Mouse (Mus musculus): ENCODE results near the gene Pip5k1b.
"Not testable (repeated sequence)": the region's sequence is repeated elsewhere in the genome, so short reads cannot be mapped to it uniquely, and the experiment has no call there.

Gene Pip5k1b

GRCm38 (mm10) chr19:24555466-24555903 lies at the start of gene Pip5k1b:
TSS of gene Pip5k1b (minus strand) at chr19:24555872.
- DNase-seq = no peak

GRCm38 (mm10) chr19:24604105-24604504 lies 48.4 kb upstream of the Pip5k1b start:
- DNase-seq = no peak

DNA sequence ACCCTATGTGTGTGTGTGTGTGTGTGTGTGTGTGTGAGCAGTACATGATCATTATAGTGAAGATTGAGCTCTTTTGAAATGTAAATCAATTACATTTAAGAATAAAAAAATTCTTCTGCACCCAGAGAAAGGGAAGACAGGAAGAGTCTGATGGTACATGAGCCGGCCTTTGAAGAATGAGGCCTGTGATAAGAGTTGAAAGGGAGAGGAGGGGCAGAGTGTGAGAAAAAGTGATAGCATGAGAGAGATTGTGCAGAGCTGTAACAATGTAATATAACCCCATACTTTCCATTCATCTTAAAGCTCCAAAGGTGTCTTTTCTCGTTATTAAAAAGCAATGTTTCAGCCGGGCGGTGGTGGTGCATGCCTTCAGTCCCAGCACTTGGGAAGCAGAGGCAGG lies 47.8 kb upstream of the Pip5k1b start:
- no peak for DNase-seq

DNA sequence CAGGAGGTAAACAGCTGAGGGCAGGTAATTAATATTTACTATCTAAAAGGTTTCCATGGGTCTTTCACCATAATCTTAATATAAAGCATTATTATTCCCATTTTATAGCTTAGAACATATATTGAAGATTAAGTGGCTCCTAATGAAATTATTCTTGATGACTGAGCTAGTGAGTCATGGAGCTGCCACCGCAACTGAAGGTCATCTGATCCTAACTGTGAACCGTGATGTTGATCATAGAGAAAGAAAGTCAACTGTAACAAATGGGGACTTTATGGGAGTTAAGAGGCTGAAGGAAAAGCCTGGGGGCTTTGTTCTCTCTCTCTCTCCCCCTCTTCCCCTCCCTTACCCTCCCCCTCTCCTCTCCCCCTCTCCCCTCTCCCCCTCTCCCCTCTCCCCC lies 31.1 kb upstream of the Pip5k1b start:
- DNase-seq = no peak

- no peak for DNase-seq
Observed at GRCm38 (mm10) chr19:24585171-24585570, 29.5 kb upstream of the Pip5k1b start.

- DNase-seq = peak; percentile 54
Observed at GRCm38 (mm10) chr19:24583956-24584355, 28.3 kb upstream of the Pip5k1b start.

DNA sequence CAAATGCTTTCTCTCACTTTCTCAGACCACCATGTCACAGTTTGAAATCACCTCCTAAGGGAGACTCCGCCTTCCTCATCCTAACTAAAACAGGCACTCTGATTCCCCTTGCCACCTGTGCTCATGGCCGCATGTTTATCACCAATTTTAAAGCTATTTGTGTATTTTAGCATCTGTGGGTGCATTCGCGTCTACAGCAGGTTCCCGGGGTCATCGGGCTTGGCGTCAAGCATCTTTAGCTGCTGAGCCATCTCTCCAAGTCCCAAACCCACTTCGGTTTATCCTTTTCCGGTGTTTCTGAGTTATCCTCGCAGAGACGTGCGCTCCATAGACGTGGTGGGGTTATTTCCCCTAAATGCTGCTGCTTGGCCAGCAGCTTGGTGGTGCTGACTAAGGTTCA lies 20.5 kb upstream of the Pip5k1b start:
- DNase-seq = no peak

- no peak for DNase-seq
Observed at GRCm38 (mm10) chr19:24571756-24572181, 16.1 kb upstream of the Pip5k1b start.

DNA sequence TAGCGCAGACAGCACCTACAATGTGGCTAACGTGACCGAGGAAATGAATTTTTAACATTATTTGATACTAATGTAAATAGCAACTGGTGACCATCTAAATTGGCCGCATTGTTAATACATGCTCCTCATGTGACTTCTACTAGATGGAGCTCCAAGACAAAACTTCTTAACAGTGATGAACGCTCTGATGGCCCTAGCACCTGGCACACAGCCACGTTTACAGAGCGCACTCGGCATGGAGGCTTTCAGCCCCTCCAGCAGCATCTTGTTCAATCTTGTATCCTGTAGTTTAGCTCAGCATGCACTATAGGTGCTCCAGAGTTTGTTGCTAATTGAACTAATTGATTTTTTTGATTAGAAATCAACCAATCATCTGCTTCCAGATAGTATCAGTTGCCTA lies 15.3 kb upstream of the Pip5k1b start:
- no peak for DNase-seq

DNA sequence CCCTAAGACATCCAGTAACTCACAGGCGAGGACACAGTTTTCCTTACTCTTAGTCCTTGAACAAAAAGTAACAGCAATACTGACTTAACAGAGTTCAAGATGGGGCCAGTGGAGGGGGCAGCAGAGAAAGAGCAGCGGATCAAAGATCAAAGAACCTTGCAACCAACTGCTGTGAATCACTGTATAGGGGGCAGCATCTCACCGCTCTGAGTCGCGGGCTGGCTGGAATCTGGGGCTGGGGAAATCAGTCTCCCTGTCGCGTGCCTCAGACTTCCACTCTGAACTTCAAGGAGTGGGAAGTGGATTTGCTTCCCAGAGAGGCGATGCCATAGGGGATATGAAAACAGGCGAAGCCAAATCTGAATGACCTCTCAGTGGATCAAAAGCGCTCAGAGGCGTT lies 1.8 kb upstream of the Pip5k1b start:
- no peak for DNase-seq

DNA sequence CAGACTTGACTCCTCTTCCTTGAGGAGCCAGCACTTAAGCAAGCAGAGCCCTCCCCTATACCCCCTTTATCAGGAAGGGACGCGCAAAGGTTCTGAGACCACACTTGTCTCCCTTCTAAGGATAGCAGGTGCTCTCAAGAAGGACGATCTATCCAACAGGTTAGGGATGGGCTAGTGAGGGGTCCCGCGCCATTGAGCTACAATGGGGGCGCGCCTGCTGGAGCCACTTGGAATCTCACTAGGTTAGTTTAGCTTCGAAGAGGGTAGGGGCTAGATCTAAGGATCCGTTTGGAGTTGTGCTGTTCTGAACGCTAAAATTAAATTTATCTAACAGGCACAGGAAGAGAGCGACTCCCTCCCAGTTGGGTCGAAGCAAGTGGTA lies 904 bp upstream of the Pip5k1b start:
- DNase-seq = no peak

- peak; percentile 49 for DNase-seq
Observed at GRCm38 (mm10) chr19:24555904-24556584, 372 bp upstream of the Pip5k1b start.

DNA sequence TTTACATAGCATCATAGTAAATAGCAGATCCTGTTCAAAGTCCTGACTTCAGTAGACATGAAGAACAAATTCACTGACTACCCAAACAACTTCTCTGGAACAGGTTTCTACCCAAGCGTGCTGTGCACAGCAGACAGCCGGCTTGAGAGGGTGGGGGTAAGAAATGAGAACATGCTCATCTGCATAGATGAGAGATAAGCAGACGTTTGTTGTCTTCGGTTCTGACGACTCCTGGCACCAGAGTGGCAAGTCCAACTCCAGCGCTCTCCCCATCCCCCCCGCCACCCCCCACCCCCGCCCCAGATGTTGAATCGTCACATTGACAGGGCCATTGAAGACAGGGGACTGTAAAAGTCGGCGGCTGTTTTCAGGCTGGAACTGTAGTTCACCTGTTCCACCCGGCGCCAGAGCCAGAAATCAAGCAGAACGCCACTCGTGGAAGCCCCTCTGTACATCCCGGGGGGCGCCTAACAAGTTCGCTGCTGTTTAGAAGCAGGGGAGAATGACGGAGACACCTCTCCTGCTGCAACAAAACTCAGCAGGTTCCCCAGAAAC lies 684 bp downstream of the Pip5k1b start:
- DNase-seq = peak; percentile 23

GRCm38 (mm10) chr19:24554425-24554824 lies 1.2 kb downstream of the Pip5k1b start:
- DNase-seq = no peak

- DNase-seq = no peak
Observed at GRCm38 (mm10) chr19:24553291-24554075, 2.2 kb downstream of the Pip5k1b start.

DNA sequence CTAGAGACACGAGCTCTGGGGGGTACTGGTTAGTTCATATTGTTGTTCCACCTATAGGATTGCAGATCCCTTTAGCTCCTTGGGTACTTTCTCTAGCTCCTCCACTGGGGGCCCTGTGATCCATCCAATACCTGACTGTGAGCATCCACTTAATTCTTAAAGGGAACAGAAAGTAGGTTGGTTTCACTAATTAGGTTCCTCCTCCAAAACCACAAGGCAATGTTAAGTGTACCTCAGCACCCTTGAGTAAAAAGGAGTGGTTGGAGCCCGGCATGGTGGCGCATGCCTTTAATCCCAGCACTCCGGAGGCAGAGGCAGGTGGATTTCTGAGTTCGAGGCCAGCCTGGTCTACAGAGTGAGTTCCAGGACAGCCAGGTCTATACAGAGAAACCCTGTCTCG lies 3.0 kb downstream of the Pip5k1b start:
- DNase-seq = not testable (repeated sequence)

- DNase-seq = no peak
Observed at GRCm38 (mm10) chr19:24551196-24551954, 4.3 kb downstream of the Pip5k1b start.

- DNase-seq = no peak
Observed at GRCm38 (mm10) chr19:24550778-24551177, 4.9 kb downstream of the Pip5k1b start.

DNA sequence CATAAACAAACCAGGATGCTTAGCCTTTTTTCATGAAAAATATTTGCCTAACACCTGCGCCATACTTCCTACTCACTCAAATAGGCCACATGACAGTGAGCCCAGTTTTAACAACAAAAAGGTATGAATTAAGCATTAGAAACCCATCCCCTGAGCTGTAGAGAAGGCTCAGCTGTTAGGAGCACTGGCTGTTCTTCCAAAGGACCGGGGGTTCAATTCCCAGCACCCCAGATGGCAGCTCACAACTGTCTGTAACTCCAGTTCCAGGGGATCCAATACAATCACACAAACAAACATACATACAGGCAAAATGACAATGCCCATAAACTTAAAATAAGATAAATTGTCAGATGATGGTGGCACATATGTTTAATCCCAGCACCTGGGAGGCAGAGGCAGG lies 5.7 kb downstream of the Pip5k1b start:
- DNase-seq = no peak

DNA sequence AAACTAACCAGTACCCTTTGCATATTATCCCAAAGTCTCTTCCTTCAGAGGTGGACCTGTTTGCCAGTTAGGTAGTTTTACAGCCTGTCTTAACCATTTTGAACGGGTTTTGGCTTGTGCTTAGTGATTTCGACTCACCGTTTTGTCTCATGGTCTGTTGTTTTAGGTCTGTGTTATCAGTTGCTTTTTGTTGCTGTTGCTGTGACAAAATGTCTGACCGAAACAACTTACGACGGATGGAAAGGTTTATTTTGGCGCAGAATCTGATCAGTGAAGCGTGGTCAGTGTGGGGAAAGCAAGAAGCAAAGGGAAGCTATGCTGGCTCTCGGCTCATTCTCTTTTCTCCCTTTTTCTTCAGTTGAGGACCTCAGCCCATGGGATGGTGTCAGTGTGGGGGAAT lies 7.3 kb downstream of the Pip5k1b start:
- DNase-seq = no peak

DNA sequence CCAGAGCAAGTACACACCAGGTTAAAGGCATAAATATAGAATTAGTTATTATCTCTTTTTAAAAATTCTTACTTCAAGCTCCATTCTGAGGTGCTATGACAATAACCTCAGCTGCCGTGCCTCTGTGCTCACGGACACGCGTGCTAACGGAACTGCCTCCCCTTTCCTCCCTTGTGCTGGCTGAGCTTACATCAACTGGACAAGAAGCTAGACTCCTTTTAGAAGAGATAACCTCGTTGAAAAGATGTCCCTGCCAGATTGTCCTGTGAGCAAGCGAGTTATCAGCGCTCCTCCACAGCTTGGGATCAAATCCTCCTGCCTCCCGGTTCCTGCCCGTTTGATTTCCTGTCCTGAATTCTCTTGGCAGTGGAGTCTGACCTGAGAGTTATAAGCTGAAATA lies 9.5 kb downstream of the Pip5k1b start:
- DNase-seq = no peak

DNA sequence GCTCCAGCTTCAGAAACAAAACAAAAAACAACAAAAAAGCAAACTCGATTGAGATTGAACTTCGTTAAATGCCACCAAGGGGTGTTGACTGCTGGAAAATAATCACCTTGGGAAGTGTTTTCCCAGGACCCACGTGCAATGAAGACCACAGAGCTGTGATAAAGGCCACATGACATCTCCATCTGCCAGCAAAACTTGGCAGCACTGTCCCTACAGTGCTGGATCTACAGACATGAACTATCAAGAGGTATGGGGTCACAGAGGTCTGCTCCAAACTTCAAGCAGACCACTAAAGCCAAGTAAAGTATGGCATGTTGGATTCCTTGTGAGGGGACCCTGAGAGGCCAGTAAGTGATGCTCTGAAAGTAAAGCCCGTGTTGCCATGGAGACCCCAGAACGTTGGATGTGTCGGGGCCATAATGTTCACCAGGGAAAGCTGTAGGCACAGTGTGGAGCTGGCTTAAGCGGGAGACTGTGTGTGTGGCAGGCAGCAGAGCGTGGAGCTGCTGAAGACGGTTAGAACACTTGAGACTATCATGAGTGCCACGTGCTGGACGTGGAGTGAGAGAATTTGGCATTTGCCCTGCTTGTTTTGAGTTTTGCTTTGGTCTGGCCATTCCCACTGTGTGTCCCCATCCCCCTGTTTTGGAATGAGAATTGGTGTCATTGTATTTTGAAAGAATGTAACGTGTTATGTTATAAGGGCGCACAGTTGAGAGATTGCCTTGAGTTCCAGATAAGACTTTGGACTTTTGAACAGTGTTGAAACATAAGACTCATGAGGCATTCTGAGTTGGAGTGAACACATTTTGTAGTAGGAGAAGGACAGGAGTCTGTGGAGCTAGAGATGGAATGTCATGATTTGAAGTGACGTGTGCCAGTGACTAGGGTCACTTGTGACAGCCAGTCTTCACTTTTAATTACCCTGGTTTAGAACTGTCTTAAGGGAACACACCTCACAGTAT lies 12.0 kb downstream of the Pip5k1b start:
- DNase-seq = no peak

All from layer of hippocampus, adult 9-11 months (tissue).